Mouse (Mus musculus): ENCODE measurements around the gene Mxd1. TPM values are rescaled to one million over a fixed set of nuclear protein-coding genes. Genes with fewer than 3 reads are reported as not detected.
A peak's percentile ranks its signal among the peaks of the same experiment; 100 is the strongest.

Gene Mxd1
- polyA plus RNA-seq, 1 experiment from 2014 or later, result 22.0 TPM

DNA sequence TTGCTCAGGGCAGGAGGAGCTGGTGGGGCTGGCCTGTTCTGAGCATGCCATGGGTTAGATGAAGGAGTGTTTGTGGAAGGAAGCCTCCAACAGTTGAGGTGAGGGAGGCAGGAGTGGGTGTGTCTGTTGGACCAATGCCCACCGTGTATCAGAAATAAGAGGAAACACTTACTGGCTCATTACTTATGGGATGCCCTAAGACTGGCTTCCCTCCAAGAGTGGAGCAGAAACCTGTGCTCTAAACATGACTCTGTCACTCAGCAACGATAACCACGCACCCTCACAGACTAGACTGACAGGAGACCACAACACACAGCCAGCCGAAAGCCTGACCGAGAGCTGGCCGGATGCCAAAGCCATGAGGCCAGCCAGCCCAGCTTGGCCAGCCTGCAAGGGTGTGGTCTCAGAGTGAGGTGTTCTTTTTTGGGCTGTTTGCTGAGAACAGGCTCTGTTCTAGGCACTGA is 69.0 kb downstream of the Mxd1 start:
- no peak for TF ChIP-seq CTCF (IDR thresholded peaks at IDR 0.05; ENCODE audit: low read depth)
- TF ChIP-seq EP300 (IDR thresholded peaks at IDR 0.05; ENCODE audit: low read depth), result no peak
- no peaks in the 10 kb centered on the region for H3K9me3 ChIP-seq (ENCODE audit: low read length)
- H3K27ac ChIP-seq (ENCODE audit: low read depth), result peak overlapping the region; percentile 96
- H3K9ac ChIP-seq (replicated peaks), result peak overlapping the region; percentile 59
- peak overlapping the region; percentile 63 for H3K4me2 ChIP-seq (ENCODE audit: low read depth, low read length)
- ATAC-seq, result peak; percentile 86
- H3K4me1 ChIP-seq (ENCODE audit: insufficient read depth), result peaks cover 33% of the 10 kb centered on the region
- WGBS (ENCODE audit: insufficient replicate concordance), result 14% methylated on average over 6 of the region's 6 CpGs
- H3K36me3 ChIP-seq (replicated peaks; ENCODE audit: insufficient read depth, low read length), result no peaks in the 10 kb centered on the region
- peak; percentile 89 for DNase-seq
- H3K27me3 ChIP-seq (ENCODE audit: insufficient read depth, low read length), result no peaks in the 10 kb centered on the region
- no peak overlapping the region for H3K4me3 ChIP-seq (ENCODE audit: low read depth, low read length)

DNA sequence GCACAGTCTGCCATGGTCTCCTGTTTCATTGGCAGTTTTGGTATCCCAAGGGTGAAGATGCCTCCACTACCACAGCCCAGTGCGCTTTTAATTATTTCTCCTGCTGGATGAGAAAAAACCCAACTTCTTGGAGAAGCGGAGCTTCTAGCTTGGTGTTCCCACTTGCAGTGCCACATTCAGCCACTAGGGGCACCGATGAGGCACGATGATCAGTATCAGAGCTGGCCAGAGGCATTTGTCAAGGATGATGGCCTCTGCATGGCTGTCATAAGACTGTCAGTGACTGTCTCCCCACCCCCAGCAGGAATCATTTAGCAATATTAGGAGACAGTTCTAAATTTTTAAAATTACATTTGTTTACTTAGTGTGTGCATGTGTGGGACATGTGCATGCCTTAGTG is 69.8 kb downstream of the Mxd1 start:
- Histone ChIP-seq H3K4me1 (ENCODE audit: insufficient read depth) (peaks cover 37% of the 10 kb centered on the region), H3K27ac (ENCODE audit: low read depth) (peak overlapping the region; percentile 96), H3K4me2 (ENCODE audit: low read depth, low read length) (peak overlapping the region; percentile 63; the same call in 1 of the 2 replicates), H3K9ac (replicated peaks) (0 out of 2 replicates have a peak overlapping the region, but pooled peaks have one; percentile 17), H3K9me3 (ENCODE audit: low read length) (no peaks in the 10 kb centered on the region), H3K27me3 (ENCODE audit: insufficient read depth, low read length) (no peaks in the 10 kb centered on the region), H3K36me3 (replicated peaks; ENCODE audit: insufficient read depth, low read length) (no peaks in the 10 kb centered on the region), H3K4me3 (ENCODE audit: low read depth, low read length) (no peak overlapping the region)
- TF ChIP-seq CTCF (IDR thresholded peaks at IDR 0.05; ENCODE audit: low read depth), result peak; percentile 99
- TF ChIP-seq EP300 (IDR thresholded peaks at IDR 0.05; ENCODE audit: low read depth), result no peak
- DNase-seq (peak; percentile 89), ATAC-seq (peak; percentile 54)
- WGBS (ENCODE audit: insufficient replicate concordance), result 15% methylated on average over 4 of the region's 4 CpGs

DNA sequence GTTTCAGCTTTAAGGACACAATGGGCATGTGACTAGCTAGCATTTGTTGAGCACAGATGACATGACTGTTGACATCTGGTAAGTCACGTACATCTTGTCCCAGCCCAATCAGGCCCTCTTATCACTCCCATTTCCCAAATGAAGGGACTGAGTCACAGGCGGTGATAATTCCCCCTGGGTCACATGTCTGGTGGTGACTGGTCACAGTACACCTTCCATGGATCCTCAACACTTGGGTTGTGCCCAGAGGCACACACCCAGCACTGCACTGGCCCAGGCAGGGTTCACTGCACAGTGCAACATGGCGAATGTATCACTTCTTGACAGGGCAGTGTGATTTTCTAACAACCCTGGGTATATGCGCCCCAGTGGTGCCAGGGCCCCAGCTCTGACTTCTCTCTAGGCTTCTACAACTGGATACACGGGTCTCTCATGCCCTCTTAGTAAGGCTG is 70.2 kb downstream of the Mxd1 start:
- TF ChIP-seq CTCF (IDR thresholded peaks at IDR 0.05; ENCODE audit: low read depth) (no peak), EP300 (IDR thresholded peaks at IDR 0.05; ENCODE audit: low read depth) (peak; percentile 72)
- DNase-seq, result no peak
- no peaks in the 10 kb centered on the region for H3K9me3 ChIP-seq (ENCODE audit: low read length)
- H3K36me3 ChIP-seq (replicated peaks; ENCODE audit: insufficient read depth, low read length), result no peaks in the 10 kb centered on the region
- WGBS (ENCODE audit: insufficient replicate concordance), result 72% methylated on average over 5 of the region's 5 CpGs
- H3K27ac ChIP-seq (ENCODE audit: low read depth), result peak overlapping the region; percentile 77
- H3K4me3 ChIP-seq (ENCODE audit: low read depth, low read length), result no peak overlapping the region
- 0 out of 2 replicates have a peak overlapping the region, but pooled peaks have one; percentile 17 for H3K9ac ChIP-seq (replicated peaks)
- peaks cover 37% of the 10 kb centered on the region for H3K4me1 ChIP-seq (ENCODE audit: insufficient read depth)
- H3K27me3 ChIP-seq (ENCODE audit: insufficient read depth, low read length), result no peaks in the 10 kb centered on the region
- ATAC-seq, result peak; percentile 14
- no peak overlapping the region for H3K4me2 ChIP-seq (ENCODE audit: low read depth, low read length)

Other genes starting within 250 kb of the Mxd1 start
- not detected in 2 replicates for gene Gm44790, start 242.5 kb downstream of the Mxd1 start, polyA plus RNA-seq (2015; fragmentation: Nextera tagmentation; extraction: Ambion mirVana)
- gene C87436, start 230.8 kb downstream of the Mxd1 start, polyA plus RNA-seq (2015; fragmentation: Nextera tagmentation; extraction: Ambion mirVana), result 9.5 and 10.4 TPM in 2 replicates
- 206 and 208 TPM in 2 replicates for gene Pcbp1, start 142.8 kb downstream of the Mxd1 start, polyA plus RNA-seq (2015; fragmentation: Nextera tagmentation; extraction: Ambion mirVana)
- gene Asprv1, start 41.0 kb downstream of the Mxd1 start, polyA plus RNA-seq (2015; fragmentation: Nextera tagmentation; extraction: Ambion mirVana), result 7.3 and 8.6 TPM in 2 replicates
- 40.5 and 41.1 TPM in 2 replicates for gene Snrnp27, start 15.4 kb upstream of the Mxd1 start, polyA plus RNA-seq (2015; fragmentation: Nextera tagmentation; extraction: Ambion mirVana)
- gene Gmcl1, start 64.2 kb upstream of the Mxd1 start, polyA plus RNA-seq (2015; fragmentation: Nextera tagmentation; extraction: Ambion mirVana), result 5.0 and 6.0 TPM in 2 replicates
- 32.5 and 32.7 TPM in 2 replicates for gene Anxa4, start 124.4 kb upstream of the Mxd1 start, polyA plus RNA-seq (2015; fragmentation: Nextera tagmentation; extraction: Ambion mirVana)
- 1.9 and 2.2 TPM in 2 replicates for gene Aak1, start 180.4 kb upstream of the Mxd1 start, polyA plus RNA-seq (2015; fragmentation: Nextera tagmentation; extraction: Ambion mirVana)